Mouse (Mus musculus): ENCODE results near the gene Dscam.

- TF ChIP-seq POLR2A (IDR thresholded peaks at IDR 0.05; ENCODE audit: borderline replicate concordance, low read depth, low read length): no peak
- TF ChIP-seq CTCF (IDR thresholded peaks at IDR 0.05; ENCODE audit: low read depth, low read length): no peak
These were observed 257.7 kb downstream of the Dscam start for GRCm38 (mm10) chr16:96912836-96913235.
